Mouse (Mus musculus) bone marrow, adult 2 months (tissue): ENCODE measurements around the gene Myadml2.

Experiments
- CTCF ChIP-seq: fragments of 200-500 bp; IDR thresholded peaks from 2 replicates; pipeline ENCODE4 v1.5.1; 2011; ENCODE audit warnings: low read length, control low read depth; ENCODE audit not compliant: control insufficient read depth, insufficient read depth
- POLR2A ChIP-seq: fragments of 200-500 bp; IDR thresholded peaks from 2 replicates; pipeline ENCODE4 v1.6.1; 2011; ENCODE audit warnings: low read depth, mild to moderate bottlenecking, control low read depth, low read length, borderline replicate concordance; ENCODE audit not compliant: control insufficient read depth

GRCm38 (mm10) chr11:120658876-120659410, 11.0 kb upstream of the Myadml2 start:
- peak; percentile 79 for TF ChIP-seq CTCF
- TF ChIP-seq POLR2A, result no peak
